Comparison of ENCODE assay signal across 11 mouse cellular contexts in genomic region chr6:94682270-94682618, GRCm38 (mm10). TPM values are rescaled to one million over a fixed set of nuclear protein-coding genes. Genes with fewer than 3 reads are reported as not detected.
DNase-seq lines count a peak whose midpoint lies in the region; ATAC-seq and TF ChIP-seq lines count a peak whose summit lies in the region.
"Had no signal": no experiment of that assay in that cellular context is flagged by ENCODE, and none has a peak within 500 bp of the region (broad histone marks: within the 10 kb centered on the region; RNA-seq: fewer than 3 reads in every experiment).

No protein-coding gene starts in this region.

- ATAC-seq in liver, postnatal 0 days: no peak
- ATAC-seq in embryonic facial prominence, embryonic 14.5 days (ENCODE audit: low read depth): no peak
- ATAC-seq in hindbrain, embryonic 12.5 days (ENCODE audit: low FRiP score): no peak
- ATAC-seq in midbrain, embryonic 16.5 days: no peak
- ATAC-seq in cerebellum, adult (ENCODE audit: insufficient number of reproducible peaks, low FRiP score, low TSS enrichment): no peak

- TF ChIP-seq POLR2A in liver, adult 2 months (IDR thresholded peaks at IDR 0.05; ENCODE audit: extremely low read depth, insufficient read depth, low read length): no peak

- intact Hi-C loops in gastrocnemius, postnatal 14 days (cut with DNase I; ENCODE audit: low total_unique reads): no loop called here

- H3K9me3 ChIP-seq in liver, postnatal 0 days (ENCODE audit: low read length): no peaks in the 10 kb centered on the region
- H3K9me3 ChIP-seq in embryonic facial prominence, embryonic 14.5 days (ENCODE audit: control insufficient read depth, low read length): no peaks in the 10 kb centered on the region
- no peaks in the 10 kb centered on the region for H3K9me3 ChIP-seq in hindbrain, embryonic 12.5 days (replicated peaks)
- no peaks in the 10 kb centered on the region for H3K9me3 ChIP-seq in midbrain, embryonic 16.5 days (replicated peaks; ENCODE audit: control insufficient read depth, low read length, poor library complexity, severe bottlenecking)
- H3K9me3 ChIP-seq: megakaryocyte, embryonic 14.5 days had no signal

- peaks cover 53% of the 10 kb centered on the region for H3K4me1 ChIP-seq in liver, adult 2 months (ENCODE audit: control insufficient read depth, insufficient read depth, low read length)
- peaks cover 61% of the 10 kb centered on the region for H3K4me1 ChIP-seq in liver, postnatal 0 days (ENCODE audit: insufficient read depth)
- peaks cover 78% of the 10 kb centered on the region for H3K4me1 ChIP-seq in embryonic facial prominence, embryonic 14.5 days (ENCODE audit: control insufficient read depth, insufficient read depth, low read length)
- peaks cover 65% of the 10 kb centered on the region for H3K4me1 ChIP-seq in hindbrain, embryonic 12.5 days
- peaks cover 27% of the 10 kb centered on the region for H3K4me1 ChIP-seq in midbrain, embryonic 16.5 days (ENCODE audit: control insufficient read depth, insufficient read depth, low read length)

- H3K27ac ChIP-seq in liver, adult 2 months (replicated peaks; ENCODE audit: insufficient read depth, low read depth, low read length): peak overlapping the region; percentile 91
- H3K27ac ChIP-seq in liver, postnatal 0 days (ENCODE audit: low read depth): no peak overlapping the region
- H3K27ac ChIP-seq in embryonic facial prominence, embryonic 14.5 days (replicated peaks; ENCODE audit: low read depth, low read length): peak overlapping the region; percentile 29; the same call in 1 of the 2 replicates
- H3K27ac ChIP-seq in hindbrain, embryonic 12.5 days: peak overlapping the region; percentile 31; the same call in 1 of the 2 replicates
- 0 out of 2 replicates have a peak overlapping the region, but pooled peaks have one; percentile 33 for H3K27ac ChIP-seq in midbrain, embryonic 16.5 days (ENCODE audit: low read length)

- peaks cover 60% of the 10 kb centered on the region for H3K79me2 ChIP-seq in liver, adult 2 months (ENCODE audit: control insufficient read depth, insufficient read depth, low read length)

- DNase-seq in liver, adult 2 months (ENCODE audit: extremely low read depth, low read depth, low spot score): no peak
- no peak for DNase-seq in liver, postnatal 0 days
- DNase-seq in embryonic facial prominence, embryonic 14.5 days (ENCODE audit: low spot score): no peak
- DNase-seq in gastrocnemius, postnatal 14 days: no peak
- no peak for DNase-seq in embryo, embryonic 10.5 days (ENCODE audit: low spot score)
- DNase-seq: gastrocnemius, postnatal 10 days had no signal

- no peak overlapping the region for H3K4me2 ChIP-seq in liver, postnatal 0 days (ENCODE audit: low read depth, low read length)
- peak overlapping the region; percentile 35 for H3K4me2 ChIP-seq in embryonic facial prominence, embryonic 14.5 days (ENCODE audit: low read depth, low read length)
- no peak overlapping the region for H3K4me2 ChIP-seq in hindbrain, embryonic 12.5 days (replicated peaks)
- no peak overlapping the region; the same call in 1 of the 2 replicates for H3K4me2 ChIP-seq in midbrain, embryonic 16.5 days (ENCODE audit: low read length)

- TF ChIP-seq CTCF in liver, adult 2 months (IDR thresholded peaks at IDR 0.05; ENCODE audit: low read depth, low read length): no peak
- TF ChIP-seq CTCF in liver, postnatal 0 days (IDR thresholded peaks at IDR 0.05; ENCODE audit: low read depth): no peak

- no peak overlapping the region for H3K4me3 ChIP-seq in liver, adult 2 months (ENCODE audit: insufficient read depth, low read depth, low read length)
- no peak overlapping the region for H3K4me3 ChIP-seq in liver, postnatal 0 days (ENCODE audit: low read depth, low read length)
- H3K4me3 ChIP-seq in embryonic facial prominence, embryonic 14.5 days (ENCODE audit: low read depth, low read length): no peak overlapping the region; the same call in 1 of the 2 replicates
- H3K4me3 ChIP-seq in hindbrain, embryonic 12.5 days: no peak overlapping the region
- no peak overlapping the region for H3K4me3 ChIP-seq in midbrain, embryonic 16.5 days (ENCODE audit: low read depth, low read length)

- 56% methylated on average over 6 of the region's 6 CpGs for WGBS in liver, adult 2 months
- 56% methylated on average over 6 of the region's 6 CpGs for WGBS in liver, postnatal 0 days (ENCODE audit: insufficient replicate concordance)
- 49% methylated on average over 6 of the region's 6 CpGs for WGBS in embryonic facial prominence, embryonic 14.5 days
- 63% methylated on average over 6 of the region's 6 CpGs for WGBS in hindbrain, embryonic 12.5 days
- 38% methylated on average over 6 of the region's 6 CpGs for WGBS in midbrain, embryonic 16.5 days

- no peaks in the 10 kb centered on the region for H3K27me3 ChIP-seq in liver, adult 2 months (ENCODE audit: control insufficient read depth, insufficient read depth, low read length)
- no peaks in the 10 kb centered on the region for H3K27me3 ChIP-seq in liver, postnatal 0 days (ENCODE audit: insufficient read depth, low read length)
- no peaks in the 10 kb centered on the region for H3K27me3 ChIP-seq in embryonic facial prominence, embryonic 14.5 days (replicated peaks; ENCODE audit: control insufficient read depth, insufficient read depth, low read length)
- H3K27me3 ChIP-seq in hindbrain, embryonic 12.5 days: no peaks in the 10 kb centered on the region
- H3K27me3 ChIP-seq in midbrain, embryonic 16.5 days (ENCODE audit: control insufficient read depth, insufficient read depth, low read depth, low read length): no peaks in the 10 kb centered on the region
- H3K27me3 ChIP-seq: Patski had no signal

- H3K9ac ChIP-seq in liver, adult 2 months (ENCODE audit: low read depth, low read length): peak overlapping the region; percentile 7; the same call in 1 of the 2 replicates
- no peak overlapping the region for H3K9ac ChIP-seq in liver, postnatal 0 days (replicated peaks)
- H3K9ac ChIP-seq in embryonic facial prominence, embryonic 14.5 days (ENCODE audit: low read depth, low read length): peak overlapping the region; percentile 32
- no peak overlapping the region for H3K9ac ChIP-seq in hindbrain, embryonic 12.5 days
- no peak overlapping the region for H3K9ac ChIP-seq in midbrain, embryonic 16.5 days (ENCODE audit: low read depth, low read length)

- H3K36me3 ChIP-seq in liver, adult 2 months (ENCODE audit: control insufficient read depth, insufficient read depth, low read length): no peaks in the 10 kb centered on the region
- H3K36me3 ChIP-seq in liver, postnatal 0 days (replicated peaks; ENCODE audit: insufficient read depth, low read length): no peaks in the 10 kb centered on the region
- no peaks in the 10 kb centered on the region for H3K36me3 ChIP-seq in embryonic facial prominence, embryonic 14.5 days (ENCODE audit: control insufficient read depth, insufficient read depth, low read length)
- no peaks in the 10 kb centered on the region for H3K36me3 ChIP-seq in hindbrain, embryonic 12.5 days
- H3K36me3 ChIP-seq in midbrain, embryonic 16.5 days (ENCODE audit: control insufficient read depth, insufficient read depth, low read length): no peaks in the 10 kb centered on the region

- no peak for TF ChIP-seq EP300 in liver, postnatal 0 days (IDR thresholded peaks at IDR 0.05; ENCODE audit: low read depth)

RNA-seq across cellular contexts. Expression of gene Lrig1, which starts 17.7 kb away (rescaled TPM):
- total RNA-seq in liver, adult 2 months (2014; rRNA removed): 12.4 and 13.3 TPM in 2 replicates
- polyA plus RNA-seq in liver, adult 2 months (2012; rRNA removed): 12.9 and 14.8 TPM in 2 replicates
- 2.5 and 2.9 TPM in 2 replicates for polyA plus RNA-seq in liver, postnatal 0 days (2015; fragmentation: Nextera tagmentation; extraction: Ambion mirVana)
- polyA plus RNA-seq in embryonic facial prominence, embryonic 14.5 days (2014; fragmentation: Nextera tagmentation; extraction: Ambion mirVana): 32.6 and 38.4 TPM in 2 replicates
- 23.9 and 24.3 TPM in 2 replicates for polyA plus RNA-seq in hindbrain, embryonic 12.5 days (2016; fragmentation: Nextera tagmentation; extraction: Ambion mirVana)
- polyA plus RNA-seq in midbrain, embryonic 16.5 days (2015; fragmentation: Nextera tagmentation; extraction: Ambion mirVana): 8.6 and 14.2 TPM in 2 replicates
- total RNA-seq in gastrocnemius, postnatal 14 days (2021): 10 to 100 TPM; 39.7 to 49.4 TPM

Comparison
In these comparisons a context has a peak if more than half of its experiments do, and no peak if none do; other contexts are left out.
1. H3K9ac ChIP-seq: peak in liver, adult 2 months (single experiment) and embryonic facial prominence, embryonic 14.5 days (single experiment); none in liver, postnatal 0 days (single experiment), hindbrain, embryonic 12.5 days (single experiment) and midbrain, embryonic 16.5 days (single experiment).